Mouse (Mus musculus): Measurements from ENCODE around the gene Pbx1.

Gene Pbx1

GRCm38 (mm10) chr1:168135545-168135944 lies 296.5 kb downstream of the Pbx1 start:
- no peak for DNase-seq

- DNase-seq, result no peak
Observed at GRCm38 (mm10) chr1:168133696-168134095, 298.4 kb downstream of the Pbx1 start.

GRCm38 (mm10) chr1:168128004-168128403 lies 304.1 kb downstream of the Pbx1 start:
- no peak for DNase-seq

GRCm38 (mm10) chr1:168124643-168125490 lies 307.2 kb downstream of the Pbx1 start:
- DNase-seq, result no peak

GRCm38 (mm10) chr1:168118077-168118476 lies 314.0 kb downstream of the Pbx1 start:
- no peak for DNase-seq

GRCm38 (mm10) chr1:168117367-168117766 lies 314.7 kb downstream of the Pbx1 start:
- no peak for DNase-seq

- DNase-seq, result no peak
Observed at GRCm38 (mm10) chr1:168109797-168110196, 322.3 kb downstream of the Pbx1 start.

- DNase-seq, result no peak
Observed at GRCm38 (mm10) chr1:168103821-168104220, 328.2 kb downstream of the Pbx1 start.

GRCm38 (mm10) chr1:168101514-168101913 lies 330.6 kb downstream of the Pbx1 start:
- no peak for DNase-seq

GRCm38 (mm10) chr1:168098806-168099205 lies 333.3 kb downstream of the Pbx1 start:
- no peak for DNase-seq

- DNase-seq, result no peak
Observed at GRCm38 (mm10) chr1:168094671-168095070, 337.4 kb downstream of the Pbx1 start.

- no peak for DNase-seq
Observed at GRCm38 (mm10) chr1:168093044-168093443, 339.0 kb downstream of the Pbx1 start.

GRCm38 (mm10) chr1:168091627-168092026 lies 340.4 kb downstream of the Pbx1 start:
- DNase-seq, result no peak

- DNase-seq, result no peak
Observed at GRCm38 (mm10) chr1:168088680-168089079, 343.4 kb downstream of the Pbx1 start.

GRCm38 (mm10) chr1:168079394-168079767 lies 352.7 kb downstream of the Pbx1 start:
- DNase-seq, result no peak

GRCm38 (mm10) chr1:168078746-168079393 lies 353.2 kb downstream of the Pbx1 start:
- no peak for DNase-seq

- DNase-seq, result no peak
Observed at GRCm38 (mm10) chr1:168071974-168072373, 360.1 kb downstream of the Pbx1 start.

- DNase-seq, result no peak
Observed at GRCm38 (mm10) chr1:168070273-168070910, 361.7 kb downstream of the Pbx1 start.

- no peak for DNase-seq
Observed at GRCm38 (mm10) chr1:168069740-168070139, 362.3 kb downstream of the Pbx1 start.
